Mouse (Mus musculus) heart, postnatal 14 days (tissue): Measurements from ENCODE around the gene Ntmt1. TPM values are rescaled to one million over a fixed set of nuclear protein-coding genes. Genes with fewer than 3 reads are reported as not detected.
A peak's percentile ranks its signal among the peaks of the same experiment; 100 is the strongest.

Source experiments
- DNase-seq, 2 experiments: peaks; one replicate each; pipeline ENCODE4 v3.0.0; 2021 to 2022
- intact Hi-C: fragments of 180-260 bp; cut with DNase I; formaldehyde crosslinking; loops from one replicate; pipeline ENCODE4 v1.15.1; 2025
- long read RNA-seq, 2 experiments: library from polyadenylated mRNA; stranded (forward); transcript quantifications; one replicate each; pipeline ENCODE4 v2.0.0; 2021
- total RNA-seq, 2 experiments: library from RNA; stranded (reverse); gene quantifications; 2 replicates each; pipeline ENCODE4 v1.2.3; 2021

Gene Ntmt1
- total RNA-seq = 10 to 100 TPM; 30.0 to 34.5 TPM
- long read RNA-seq, experiment 1, transcript Ntmt1-207 (4 exons, 1,192 nt) = minor isoform, 9 of 86 reads
- long read RNA-seq, experiment 1, transcript Ntmt1-201 (4 exons, 1,387 nt) = major isoform, 64 of 86 reads
- long read RNA-seq, experiment 1, partial matches to known transcripts = 5 of 86 reads
- long read RNA-seq, experiment 1, other reads (novel, unspliced or antisense) = 6 of 86 reads
- long read RNA-seq, experiment 2, transcript Ntmt1-207 (4 exons, 1,192 nt) = minor isoform, 8 of 96 reads
- long read RNA-seq, experiment 2, transcript Ntmt1-201 (4 exons, 1,387 nt) = major isoform, 80 of 96 reads
- long read RNA-seq, experiment 2, partial matches to known transcripts = 1 of 96 reads
- long read RNA-seq, experiment 2, other reads (novel, unspliced or antisense) = 7 of 96 reads

DNA sequence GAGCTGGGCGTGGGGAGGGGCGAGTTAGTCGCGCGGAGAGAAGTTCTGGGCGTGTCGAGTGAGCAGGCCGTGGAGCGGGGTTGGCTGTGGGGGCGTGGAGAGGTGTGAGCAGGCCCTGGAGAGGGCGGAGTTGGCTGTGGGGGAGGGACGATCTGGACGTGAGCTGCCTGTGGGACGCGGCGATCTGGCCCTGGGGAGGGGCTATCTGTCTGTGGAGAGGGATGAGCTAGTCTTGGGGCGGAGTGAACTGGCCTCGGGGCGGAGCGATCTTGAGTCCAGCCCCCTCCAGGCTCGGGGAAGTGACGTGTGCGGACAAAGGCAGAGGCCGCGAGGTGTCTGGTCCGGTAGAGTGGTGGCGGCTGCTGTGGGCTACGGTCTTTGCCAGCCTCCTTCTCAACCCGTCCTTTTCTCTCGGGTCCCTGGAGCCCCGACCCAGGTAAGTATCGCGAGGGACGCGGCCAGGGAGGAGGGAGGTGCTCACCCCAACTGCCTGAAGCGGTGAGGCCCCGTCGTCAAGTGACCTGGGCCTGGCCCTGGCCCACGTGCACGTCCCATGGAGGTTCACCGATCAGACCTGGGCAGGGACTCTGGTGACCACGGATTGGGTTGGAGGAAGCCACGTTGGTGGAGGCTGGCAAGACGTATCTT lies at the start of gene Ntmt1:
TSS of gene Ntmt1 (plus strand) at position 179 of the 648 bp plus-strand sequence.
- peak; percentile 99 for DNase-seq
- intact Hi-C loops = loop anchor here (2.0 kb wide), 1 partner anchor 19 kb away; no protein-coding TSS in a partner anchor

DNA sequence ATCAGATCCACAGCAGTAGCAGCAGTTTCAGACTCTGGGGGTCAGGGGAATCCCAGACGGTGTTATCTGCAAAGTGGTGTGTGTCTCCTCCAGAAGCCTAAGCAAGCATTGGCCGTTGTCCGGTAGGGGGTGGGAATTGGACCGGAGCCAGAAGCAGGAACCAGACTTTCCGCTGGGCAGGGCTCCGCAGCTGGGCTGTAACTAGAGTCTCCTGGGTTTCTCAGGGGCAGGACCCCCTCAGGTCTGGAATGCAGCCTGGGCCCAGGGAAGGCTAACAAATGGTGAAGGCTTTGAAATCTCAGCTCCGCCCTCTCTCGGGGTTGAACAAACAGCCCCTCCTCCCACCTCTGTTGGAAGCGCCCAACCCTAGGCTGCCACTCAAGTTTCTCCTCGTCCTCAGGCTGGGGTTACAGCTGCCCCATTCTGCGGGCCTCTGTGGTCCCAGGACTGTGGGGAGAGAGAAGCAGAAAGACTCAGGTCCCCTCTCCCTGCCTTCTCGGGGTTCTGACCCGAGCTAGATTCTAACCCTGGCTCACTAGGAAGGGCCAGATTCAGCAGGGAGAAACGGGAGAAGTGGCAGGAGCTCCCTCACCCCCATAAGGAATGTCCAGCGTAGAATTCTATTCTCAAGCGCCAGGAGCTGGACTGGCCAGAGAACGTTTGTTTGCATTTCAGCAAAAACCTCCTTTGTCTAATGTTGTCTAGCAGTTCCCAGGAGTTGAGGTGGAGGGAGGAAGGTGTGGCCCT lies 49.1 kb upstream of the Ntmt1 start:
- intact Hi-C loops = loop anchor here (5.0 kb wide), 1 partner anchor 41 kb away; no protein-coding TSS in a partner anchor
- peak; percentile 91 to 95 for DNase-seq

DNA sequence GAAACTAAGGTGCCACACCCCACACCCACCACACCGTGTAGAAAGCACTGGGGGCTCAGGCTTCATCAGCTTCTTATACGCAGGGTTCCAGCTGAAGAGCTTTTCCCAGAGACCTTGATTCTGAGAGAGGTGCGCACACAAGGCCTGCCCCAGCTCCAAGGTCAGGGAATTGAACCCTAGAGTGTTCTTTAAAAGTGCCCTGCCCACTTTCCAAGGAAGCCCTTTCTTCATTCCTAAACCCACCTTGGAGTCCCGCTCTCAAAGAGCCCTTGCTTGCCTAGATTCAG lies 48.6 kb upstream of the Ntmt1 start:
- DNase-seq = no peak
- intact Hi-C loops = loop anchor here (5.0 kb wide), 1 partner anchor 42 kb away; no protein-coding TSS in a partner anchor

DNA sequence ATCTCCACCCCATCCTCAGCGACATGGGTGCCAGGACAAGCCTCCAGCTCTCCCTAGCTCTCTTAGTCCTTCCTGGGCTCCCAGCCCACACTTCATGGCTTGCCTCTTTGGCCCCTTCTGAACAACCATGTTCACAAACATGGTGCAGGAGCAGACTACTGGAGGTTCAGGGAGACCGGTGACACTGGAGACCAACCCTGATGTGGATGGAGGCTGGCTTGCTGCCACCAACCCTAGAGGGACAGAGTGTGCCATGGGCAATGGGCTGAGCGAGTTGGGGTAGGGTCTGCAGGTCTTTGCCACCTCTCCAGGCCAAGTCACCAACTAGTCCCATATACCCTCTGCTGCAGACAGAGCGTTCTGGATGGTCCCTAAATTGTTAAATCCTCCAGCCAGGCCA lies 48.2 kb upstream of the Ntmt1 start:
- intact Hi-C loops = loop anchor here (5.0 kb wide), 1 partner anchor 42 kb away; no protein-coding TSS in a partner anchor
- DNase-seq = no peak

DNA sequence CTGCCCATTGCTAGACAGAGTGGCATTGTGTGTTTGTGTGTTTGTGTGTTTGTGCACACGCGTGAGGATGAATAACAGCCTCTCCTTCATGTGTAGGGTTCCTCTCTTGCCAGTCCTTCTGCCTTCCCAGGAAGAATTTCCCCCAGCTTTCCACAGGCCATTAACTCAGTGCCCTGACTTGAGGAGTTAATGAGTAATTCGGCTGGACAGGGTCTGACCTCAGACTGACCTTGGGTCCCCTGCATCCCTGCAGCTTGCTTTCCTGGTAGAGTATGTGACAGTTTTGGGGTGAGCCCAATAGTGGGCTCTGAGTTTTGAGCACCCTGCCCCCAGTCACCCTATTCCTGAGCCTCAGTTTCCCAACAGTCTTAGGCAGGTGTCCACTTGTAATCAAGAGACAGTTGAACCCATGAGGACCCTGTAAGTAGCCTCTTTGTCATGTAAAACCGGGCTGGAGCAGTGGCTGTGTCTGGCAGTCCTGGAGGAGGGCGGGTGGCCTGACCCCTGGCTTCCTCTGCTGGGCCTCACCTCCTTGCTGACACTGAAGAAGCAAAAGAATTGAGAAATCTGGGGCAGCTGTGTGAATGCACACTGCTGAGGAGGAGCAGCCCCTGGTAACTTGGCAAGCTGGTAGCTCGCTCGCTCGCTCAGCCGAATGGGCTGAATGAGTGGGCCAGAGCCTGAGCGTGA lies 47.6 kb upstream of the Ntmt1 start:
- intact Hi-C loops = loop anchor here (5.0 kb wide), 1 partner anchor 43 kb away; no protein-coding TSS in a partner anchor
- DNase-seq = no peak

DNA sequence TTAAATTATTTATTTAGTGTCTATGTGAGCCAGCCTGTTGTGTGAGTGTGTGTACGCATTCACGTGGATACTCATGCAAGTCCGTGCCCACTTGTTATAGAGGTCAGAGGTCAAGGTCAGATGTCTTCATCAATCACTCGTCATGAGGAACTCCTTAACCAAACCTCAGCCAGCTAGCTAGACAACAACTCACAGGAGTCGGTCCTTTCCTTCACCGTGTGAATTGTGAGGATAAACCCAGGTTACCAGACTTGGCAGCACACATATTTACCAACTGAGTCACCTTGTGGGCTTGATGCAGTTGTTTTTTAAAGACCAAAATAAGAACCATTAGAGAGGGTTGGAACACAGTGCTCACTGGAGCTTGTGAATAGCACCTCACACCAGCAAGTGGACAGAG lies 46.9 kb upstream of the Ntmt1 start:
- DNase-seq = no peak
- intact Hi-C loops = no loop called here

DNA sequence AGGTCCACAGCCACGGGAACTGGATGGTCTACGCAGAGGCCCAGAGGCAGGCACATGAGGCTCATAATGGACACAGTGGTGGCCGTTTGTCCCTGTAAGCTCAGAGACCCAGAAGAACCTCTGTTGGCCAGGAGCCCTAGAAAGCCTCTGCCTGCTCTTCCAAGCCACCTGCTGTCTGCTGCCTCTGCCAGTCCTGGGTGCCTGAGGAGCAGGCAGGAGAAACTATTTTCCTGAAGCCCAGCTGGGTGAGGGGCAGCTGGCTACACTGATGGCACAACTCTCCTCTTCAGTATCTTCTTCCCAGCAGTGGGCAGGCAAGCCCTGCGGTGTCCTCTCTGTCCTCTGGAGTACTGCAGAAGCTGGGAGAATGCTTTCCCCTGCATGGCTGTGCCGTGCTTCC lies 41.2 kb upstream of the Ntmt1 start:
- no peak for DNase-seq
- intact Hi-C loops = no loop called here

DNA sequence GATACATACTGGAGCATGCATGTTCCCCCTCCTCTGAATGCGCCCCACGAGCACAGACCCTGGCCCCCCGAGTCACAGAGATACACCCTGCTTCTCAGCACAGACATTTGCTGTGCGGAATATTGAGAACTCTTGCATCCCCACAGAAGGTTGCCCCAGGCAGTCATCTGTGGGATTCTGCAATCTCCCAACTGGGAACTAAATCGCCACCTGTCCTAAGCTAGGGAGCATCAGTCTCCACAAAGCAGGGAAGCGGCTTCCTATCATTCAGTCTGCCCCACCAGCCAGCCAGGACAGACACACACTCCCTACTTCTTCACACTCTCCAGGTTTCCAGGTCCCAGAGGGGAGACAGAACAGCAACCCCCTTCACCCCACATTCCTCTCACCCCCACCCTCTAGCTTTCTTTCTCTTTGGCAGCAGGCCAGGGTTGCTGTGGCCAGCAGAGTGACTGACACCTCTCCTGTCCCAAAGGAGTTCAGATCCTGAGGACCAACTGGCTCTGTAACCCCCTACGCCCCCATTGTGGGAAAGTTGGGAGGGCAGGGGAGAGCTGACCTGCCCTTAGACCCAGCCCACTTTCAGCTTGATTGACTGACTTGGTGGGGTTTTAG lies 39.9 kb upstream of the Ntmt1 start:
- intact Hi-C loops = no loop called here
- no peak for DNase-seq

DNA sequence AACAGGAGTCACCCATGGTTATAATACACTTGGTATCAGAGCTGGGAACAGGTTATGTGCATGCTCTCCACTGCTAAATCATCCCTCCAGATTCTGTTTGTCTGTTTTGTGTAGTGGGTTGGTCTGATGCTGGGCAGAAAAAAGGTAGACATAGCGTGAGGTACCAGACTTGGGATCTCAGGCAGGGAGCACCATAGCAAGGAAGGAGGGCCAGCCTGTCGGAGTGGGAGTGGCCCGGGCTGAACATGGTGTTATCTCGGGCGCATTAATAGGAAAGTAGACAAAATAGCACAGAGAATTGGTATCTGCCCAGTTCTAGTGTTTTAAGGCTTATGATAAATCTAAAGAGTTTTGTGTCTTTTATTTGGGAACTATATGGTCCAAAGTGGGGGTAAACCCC lies 39.1 kb upstream of the Ntmt1 start:
- DNase-seq = no peak
- intact Hi-C loops = no loop called here

DNA sequence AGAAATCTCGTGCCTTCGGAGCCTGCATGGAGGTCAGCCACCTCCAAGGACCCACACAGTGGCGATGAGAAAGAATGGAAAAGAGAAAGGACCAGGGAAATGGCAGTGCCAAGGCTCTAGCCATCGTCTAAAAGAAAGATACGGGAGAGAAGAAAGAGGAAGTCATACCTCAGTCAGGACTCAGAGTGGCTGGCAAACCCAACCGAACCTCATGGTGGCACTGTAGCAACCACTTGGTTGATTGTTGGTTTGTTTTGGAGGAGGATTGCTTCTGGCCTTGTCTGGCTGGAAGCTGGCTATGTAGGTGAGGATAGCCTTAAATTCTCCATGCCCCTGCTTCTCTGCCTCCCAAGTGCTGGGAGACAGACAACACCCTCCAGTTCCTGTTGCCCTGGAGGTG lies 38.4 kb upstream of the Ntmt1 start:
- intact Hi-C loops = no loop called here
- DNase-seq = no peak

DNA sequence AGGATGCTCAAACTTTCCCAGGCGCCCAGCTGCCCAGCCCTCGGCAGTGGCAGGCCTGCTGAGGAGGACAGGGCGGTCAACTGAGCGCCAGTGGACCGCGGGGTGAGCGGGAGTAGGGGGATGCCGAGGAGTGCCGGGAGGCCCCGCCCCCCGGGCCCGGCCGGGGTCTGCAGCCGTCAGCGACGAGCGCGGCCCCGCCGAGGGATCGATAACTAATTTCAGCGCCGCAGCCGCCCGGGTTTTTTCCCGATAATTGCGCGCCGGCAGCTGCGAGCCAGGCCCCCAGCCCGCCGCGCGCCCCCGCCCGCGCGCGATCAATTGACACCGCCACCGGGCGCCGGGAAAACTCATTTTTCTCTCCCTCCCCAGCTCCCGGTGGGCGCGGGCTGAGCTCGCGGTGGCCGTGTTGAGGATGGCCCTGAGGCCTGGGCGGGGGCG lies 36.2 kb upstream of the Ntmt1 start:
- intact Hi-C loops = loop anchor here (5.0 kb wide), 1 partner anchor 49 kb away; no protein-coding TSS in a partner anchor
- peak in 1 of 2 experiments; percentile 38 for DNase-seq

DNA sequence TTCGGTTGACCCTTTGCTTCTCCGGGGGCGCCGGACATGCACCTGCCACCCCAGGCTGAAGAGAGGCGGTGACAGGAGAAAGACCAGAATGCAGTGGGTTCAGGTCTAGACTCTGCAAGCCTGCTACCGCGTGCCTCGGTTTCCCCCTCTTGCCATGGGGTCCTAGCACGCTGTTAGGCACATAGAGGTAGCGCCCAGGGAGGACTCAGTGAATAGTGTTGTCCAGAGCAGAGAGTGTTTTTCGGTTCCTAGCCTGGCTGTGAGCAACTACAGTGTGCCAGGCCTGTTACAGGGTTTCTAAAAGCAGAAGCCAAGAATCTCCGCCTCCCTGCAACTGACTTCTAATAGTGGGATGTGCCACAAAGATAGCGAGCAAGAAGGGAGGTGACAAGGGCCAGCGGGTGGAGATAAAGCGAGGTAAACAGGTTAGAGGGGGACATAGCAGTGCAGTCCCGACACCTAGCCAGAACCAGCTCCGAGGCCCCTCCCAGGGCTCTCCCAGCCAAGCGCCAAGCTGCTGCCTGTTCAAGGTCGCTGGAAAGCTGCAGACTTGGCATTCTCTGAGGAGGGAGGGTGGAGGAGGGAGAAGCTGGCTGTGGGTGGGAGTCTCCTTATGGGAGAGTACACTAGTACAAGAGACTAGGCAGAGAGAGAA lies 35.7 kb upstream of the Ntmt1 start:
- intact Hi-C loops = loop anchor here (5.0 kb wide), 1 partner anchor 50 kb away; no protein-coding TSS in a partner anchor
- DNase-seq = peak; percentile 78 to 85

DNA sequence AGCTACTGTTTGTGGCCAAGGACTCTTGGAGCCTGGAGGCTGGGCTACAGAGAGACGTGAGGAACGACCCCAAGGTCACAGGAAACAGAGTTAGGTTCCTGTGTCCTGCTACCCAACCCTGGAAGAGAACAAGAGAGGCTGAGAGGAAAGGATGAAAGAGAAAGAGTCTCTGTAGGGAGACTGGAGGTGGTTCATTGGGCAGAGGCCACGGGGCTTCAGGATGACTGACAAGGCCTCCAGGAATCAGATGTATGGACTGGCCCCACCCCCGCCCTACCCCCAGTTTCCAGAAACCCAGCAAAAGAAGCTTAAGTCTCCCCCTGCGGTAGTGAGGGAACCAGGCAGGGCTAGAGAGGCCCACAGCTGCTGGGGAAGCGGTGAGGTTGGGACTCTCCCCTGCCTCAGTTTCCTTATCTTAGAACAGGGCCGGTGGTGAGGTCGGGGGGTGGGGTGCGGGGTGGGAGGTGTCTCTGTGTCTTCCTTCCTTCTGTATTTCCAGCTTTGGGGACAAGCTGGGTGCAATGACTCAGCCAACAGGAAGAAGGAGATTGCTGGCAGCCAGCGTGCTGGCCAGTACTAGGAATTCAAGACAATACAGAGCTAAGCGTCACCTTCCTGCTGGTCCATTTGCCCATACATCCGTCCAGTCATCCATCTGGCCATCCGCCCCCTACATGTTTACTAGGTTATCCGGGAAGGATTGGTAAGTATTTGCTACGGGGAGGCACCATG lies 34.9 kb upstream of the Ntmt1 start:
- peak; percentile 49 to 50 for DNase-seq
- intact Hi-C loops = loop anchor here (5.0 kb wide), 1 partner anchor 50 kb away; no protein-coding TSS in a partner anchor

DNA sequence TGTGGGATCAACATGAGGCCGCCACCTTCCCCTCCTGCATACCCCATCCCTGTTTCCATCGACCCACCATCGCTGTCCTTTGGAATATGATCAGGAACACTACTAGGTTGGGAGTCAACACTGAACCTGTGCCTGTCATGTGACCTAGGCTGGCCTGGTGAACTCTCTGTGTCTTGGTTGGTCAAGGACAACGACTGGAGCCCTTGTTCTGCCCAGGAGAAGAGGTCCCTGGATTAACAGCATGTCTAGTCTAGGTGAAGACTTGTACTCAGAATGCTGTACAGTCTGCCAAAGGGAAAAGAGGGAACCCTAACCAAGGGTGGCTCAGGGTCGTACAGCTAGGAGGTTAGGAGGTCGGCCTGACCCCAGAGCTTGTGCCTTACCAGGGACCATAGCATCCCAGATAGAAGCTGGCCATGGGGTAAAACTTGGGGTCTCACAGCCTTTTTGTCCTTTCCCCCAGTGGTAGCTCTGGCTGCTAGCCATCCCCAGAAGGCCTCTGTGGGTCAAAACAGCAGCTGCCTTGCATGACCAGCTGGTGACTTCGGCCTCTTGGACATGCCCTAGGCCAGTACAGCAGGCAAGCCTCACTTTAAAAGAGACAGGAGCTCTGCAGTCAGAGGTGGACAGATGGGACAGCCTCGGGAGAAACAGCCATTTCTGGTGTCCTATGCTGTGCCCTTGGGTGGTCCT lies 34.2 kb upstream of the Ntmt1 start:
- intact Hi-C loops = loop anchor here (5.0 kb wide), 1 partner anchor 51 kb away; no protein-coding TSS in a partner anchor
- peak in 1 of 2 experiments; percentile 37 for DNase-seq

DNA sequence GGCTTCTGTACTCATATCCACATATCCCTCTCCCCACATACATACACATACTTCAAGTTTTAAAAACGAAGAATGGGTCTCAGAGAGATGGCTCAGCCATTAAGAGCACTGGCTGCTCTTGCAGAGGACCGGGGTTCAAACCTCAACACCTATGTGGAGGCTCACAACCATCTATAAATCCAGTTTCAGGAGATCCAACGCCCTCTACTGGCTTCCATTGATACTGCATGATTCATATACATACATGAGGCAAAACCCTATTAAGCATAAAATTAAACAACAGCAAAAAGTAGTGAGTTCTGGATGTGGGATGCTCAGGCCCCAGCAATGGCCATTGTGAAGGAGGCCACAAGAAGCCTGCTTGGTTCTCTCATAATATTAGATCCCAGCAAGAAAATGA lies 31.7 kb upstream of the Ntmt1 start:
- no peak for DNase-seq

DNA sequence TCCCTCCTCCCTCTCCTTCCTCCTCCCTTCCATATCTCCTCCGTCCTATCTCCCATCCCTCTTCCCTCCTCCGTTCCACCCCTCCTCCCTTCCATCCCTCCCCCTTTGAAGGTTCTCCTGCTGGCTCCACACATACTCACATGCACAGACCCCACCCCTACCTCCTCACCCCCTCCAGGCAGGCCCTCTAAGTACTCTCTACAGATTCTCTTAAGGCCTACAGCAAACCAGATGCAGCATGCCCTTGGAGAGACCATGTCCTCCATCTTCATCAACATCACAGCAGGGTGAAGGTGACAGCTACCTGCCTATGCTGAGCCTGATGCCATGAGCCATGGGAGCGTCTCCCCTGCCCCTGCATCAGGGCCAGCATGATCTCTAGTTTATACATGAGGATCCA lies 30.4 kb upstream of the Ntmt1 start:
- no peak for DNase-seq
- intact Hi-C loops = no loop called here

More for the DNA sequence above, 31.7 kb upstream of the Ntmt1 start:
- intact Hi-C loops = no loop called here

DNA sequence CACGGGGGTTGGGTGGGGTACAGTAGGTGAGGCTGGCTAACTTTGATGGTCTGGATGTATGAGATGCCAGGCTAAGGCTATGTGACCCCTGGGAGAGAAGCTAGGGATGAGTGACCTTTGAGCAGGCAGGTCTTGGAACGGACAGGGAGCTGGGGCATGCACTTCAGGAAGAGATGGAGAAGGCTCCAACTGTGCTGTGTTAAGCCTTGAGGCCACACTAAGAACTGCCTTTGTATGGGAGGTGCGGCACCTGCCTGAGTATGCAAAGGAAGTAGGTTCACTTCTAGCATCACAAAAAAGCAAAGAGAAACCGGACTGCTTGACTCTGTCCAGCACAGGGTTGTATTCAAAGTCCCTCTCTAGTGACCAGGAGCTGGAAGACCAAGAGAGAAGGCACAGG lies 29.4 kb upstream of the Ntmt1 start:
- DNase-seq = no peak
- intact Hi-C loops = no loop called here

DNA sequence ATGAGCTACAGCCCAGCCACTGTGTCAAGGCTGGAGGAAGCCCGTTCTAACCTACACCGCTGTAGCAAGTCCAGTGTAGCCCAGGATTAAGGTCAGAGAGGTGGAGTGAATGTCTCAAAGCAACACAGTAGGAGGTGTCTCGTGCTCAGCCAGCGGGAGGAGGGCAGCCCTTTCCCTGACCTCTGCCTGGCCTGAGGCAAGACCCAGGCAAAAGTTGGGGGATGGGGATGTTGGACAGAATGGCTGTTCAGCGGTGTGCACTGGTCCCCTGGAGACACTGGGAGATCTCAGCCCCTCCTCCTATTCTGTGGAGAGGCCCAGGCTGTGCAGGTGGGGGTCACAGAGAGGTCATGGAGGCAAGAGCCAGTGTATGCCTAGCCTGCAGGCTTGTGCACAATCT lies 28.4 kb upstream of the Ntmt1 start:
- DNase-seq = no peak
- intact Hi-C loops = no loop called here
